ENCODE assay signal across 10 mouse cellular contexts in genomic region chr2:180547384-180548106, GRCm38 (mm10). TPM values are rescaled to one million over a fixed set of nuclear protein-coding genes. Genes with fewer than 3 reads are reported as not detected.
DNase-seq lines count a peak whose midpoint lies in the region; ATAC-seq and TF ChIP-seq lines count a peak whose summit lies in the region.
"Had no signal": no experiment of that assay in that cellular context is flagged by ENCODE, and none has a peak within 500 bp of the region (broad histone marks: within the 10 kb centered on the region; RNA-seq: fewer than 3 reads in every experiment).

No protein-coding gene starts in this region.

- no peak for TF ChIP-seq EP300 in heart, adult 2 months (IDR thresholded peaks at IDR 0.05; ENCODE audit: insufficient read depth, low read depth, low read length)

- no peak overlapping the region for H3K27ac ChIP-seq in lung, embryonic 14.5 days (ENCODE audit: low read depth)
- no peak overlapping the region for H3K27ac ChIP-seq in embryonic facial prominence, embryonic 11.5 days (replicated peaks; ENCODE audit: low read depth, low read length)
- H3K27ac ChIP-seq in hindbrain, embryonic 11.5 days (ENCODE audit: low read depth, low read length): 0 out of 2 replicates have a peak overlapping the region, but pooled peaks have one; percentile 11
- no peak overlapping the region for H3K27ac ChIP-seq in neural tube, embryonic 15.5 days (replicated peaks)
- no peak overlapping the region for H3K27ac ChIP-seq in heart, adult 2 months
- H3K27ac ChIP-seq: heart, embryonic 13.5 days had no signal

- H3K4me1 ChIP-seq in lung, embryonic 14.5 days (ENCODE audit: insufficient read depth): peaks cover 6% of the 10 kb centered on the region; the same call in 1 of the 2 replicates
- H3K4me1 ChIP-seq in embryonic facial prominence, embryonic 11.5 days (ENCODE audit: control insufficient read depth, insufficient read depth, low read length): no peaks in the 10 kb centered on the region
- H3K4me1 ChIP-seq in hindbrain, embryonic 11.5 days (replicated peaks; ENCODE audit: control insufficient read depth, insufficient read depth, low read length): no peaks in the 10 kb centered on the region; the same call in 1 of the 2 replicates
- H3K4me1 ChIP-seq in neural tube, embryonic 15.5 days: peaks cover 13% of the 10 kb centered on the region
- H3K4me1 ChIP-seq in heart, adult 2 months (ENCODE audit: control insufficient read depth, insufficient read depth, low read length): no peaks in the 10 kb centered on the region

- TF ChIP-seq POLR2A in heart, adult 2 months (IDR thresholded peaks at IDR 0.05; ENCODE audit: insufficient read depth, low read depth, low read length): no peak

- peak; percentile 89 for ATAC-seq in lung, embryonic 14.5 days (ENCODE audit: insufficient read depth)
- peak; percentile 49; the same call in 1 of the 2 replicates for ATAC-seq in embryonic facial prominence, embryonic 11.5 days (replicated peaks; ENCODE audit: insufficient number of reproducible peaks, low FRiP score, low TSS enrichment, low read depth)
- peak; percentile 91 for ATAC-seq in hindbrain, embryonic 11.5 days (ENCODE audit: low FRiP score)
- ATAC-seq in neural tube, embryonic 15.5 days (ENCODE audit: low FRiP score): peak; percentile 78

- H3K9me3 ChIP-seq in lung, embryonic 14.5 days (ENCODE audit: low read depth, low read length): no peaks in the 10 kb centered on the region
- H3K9me3 ChIP-seq in embryonic facial prominence, embryonic 11.5 days (replicated peaks; ENCODE audit: control insufficient read depth, low read length): no peaks in the 10 kb centered on the region
- H3K9me3 ChIP-seq in hindbrain, embryonic 11.5 days (ENCODE audit: control insufficient read depth, low read length): no peaks in the 10 kb centered on the region
- H3K9me3 ChIP-seq in neural tube, embryonic 15.5 days (replicated peaks): no peaks in the 10 kb centered on the region
- H3K9me3 ChIP-seq: G1E; heart, embryonic 13.5 days had no signal

- H3K4me3 ChIP-seq in lung, embryonic 14.5 days (ENCODE audit: low read depth, low read length): no peak overlapping the region
- no peak overlapping the region for H3K4me3 ChIP-seq in embryonic facial prominence, embryonic 11.5 days (ENCODE audit: low read depth, low read length)
- no peak overlapping the region for H3K4me3 ChIP-seq in hindbrain, embryonic 11.5 days (ENCODE audit: low read depth, low read length)
- no peak overlapping the region for H3K4me3 ChIP-seq in neural tube, embryonic 15.5 days (replicated peaks)
- no peak overlapping the region for H3K4me3 ChIP-seq in heart, adult 2 months
- H3K4me3 ChIP-seq: heart, embryonic 13.5 days had no signal

- H3K79me2 ChIP-seq in heart, adult 2 months (replicated peaks; ENCODE audit: control insufficient read depth, insufficient read depth, low read length): no peaks in the 10 kb centered on the region

- H3K36me3 ChIP-seq in lung, embryonic 14.5 days (ENCODE audit: insufficient read depth): no peaks in the 10 kb centered on the region
- no peaks in the 10 kb centered on the region for H3K36me3 ChIP-seq in embryonic facial prominence, embryonic 11.5 days (replicated peaks; ENCODE audit: control insufficient read depth, insufficient read depth, low read depth, low read length)
- no peaks in the 10 kb centered on the region for H3K36me3 ChIP-seq in hindbrain, embryonic 11.5 days (ENCODE audit: control insufficient read depth, insufficient read depth, low read length)
- H3K36me3 ChIP-seq in neural tube, embryonic 15.5 days: no peaks in the 10 kb centered on the region
- no peaks in the 10 kb centered on the region for H3K36me3 ChIP-seq in heart, adult 2 months (ENCODE audit: control insufficient read depth, insufficient read depth, low read length)
- H3K36me3 ChIP-seq: G1E; heart, embryonic 13.5 days had no signal

- DNase-seq in lung, embryonic 14.5 days: peak; percentile 65
- no peak for DNase-seq in lung, postnatal 4 days
- DNase-seq in embryonic facial prominence, embryonic 11.5 days (ENCODE audit: low spot score): peak; percentile 33
- peak; percentile 54 for DNase-seq in hindbrain, embryonic 11.5 days (ENCODE audit: low spot score)
- DNase-seq in heart, adult 2 months: no peak
- DNase-seq in urinary bladder, postnatal 10 days (ENCODE audit: low spot score): no peak
- no peak for DNase-seq in kidney, adult 18-20 months

- TF ChIP-seq CTCF in lung, embryonic 14.5 days (IDR thresholded peaks at IDR 0.05; ENCODE audit: low read depth): no peak
- TF ChIP-seq CTCF in heart, adult 2 months (IDR thresholded peaks at IDR 0.05): no peak

- intact Hi-C loops in heart, adult 2 months (cut with DNase I): no loop called here

- H3K4me2 ChIP-seq in lung, embryonic 14.5 days: peak overlapping the region; percentile 43
- no peak overlapping the region for H3K4me2 ChIP-seq in embryonic facial prominence, embryonic 11.5 days (ENCODE audit: low read depth, low read length)
- peak overlapping the region; percentile 9; the same call in 1 of the 2 replicates for H3K4me2 ChIP-seq in hindbrain, embryonic 11.5 days (replicated peaks; ENCODE audit: low read depth, low read length)
- peak overlapping the region; percentile 34 for H3K4me2 ChIP-seq in neural tube, embryonic 15.5 days
- H3K4me2 ChIP-seq: heart, embryonic 13.5 days had no signal

- no peak overlapping the region for H3K9ac ChIP-seq in lung, embryonic 14.5 days
- no peak overlapping the region for H3K9ac ChIP-seq in embryonic facial prominence, embryonic 11.5 days (replicated peaks; ENCODE audit: low read length)
- 0 out of 2 replicates have a peak overlapping the region, but pooled peaks have one; percentile 40 for H3K9ac ChIP-seq in hindbrain, embryonic 11.5 days (ENCODE audit: low read depth, low read length)
- no peak overlapping the region for H3K9ac ChIP-seq in neural tube, embryonic 15.5 days (replicated peaks)
- H3K9ac ChIP-seq in heart, adult 2 months (ENCODE audit: low read depth, low read length): no peak overlapping the region
- H3K9ac ChIP-seq: heart, embryonic 13.5 days had no signal

- WGBS in lung, embryonic 14.5 days: 7% methylated on average over 8 of the region's 8 CpGs
- 30% methylated on average over 8 of the region's 8 CpGs for WGBS in embryonic facial prominence, embryonic 11.5 days
- 27% methylated on average over 8 of the region's 8 CpGs for WGBS in hindbrain, embryonic 11.5 days
- WGBS in neural tube, embryonic 15.5 days: 17% methylated on average over 8 of the region's 8 CpGs
- WGBS in heart, adult 2 months: 21% methylated on average over 8 of the region's 8 CpGs

- 0 out of 2 replicates have a peak, but pooled peaks cover 3% of the 10 kb centered on the region for H3K27me3 ChIP-seq in lung, embryonic 14.5 days (ENCODE audit: insufficient read depth, low read length)
- no peaks in the 10 kb centered on the region for H3K27me3 ChIP-seq in embryonic facial prominence, embryonic 11.5 days (ENCODE audit: control insufficient read depth, insufficient read depth, low read length)
- no peaks in the 10 kb centered on the region for H3K27me3 ChIP-seq in hindbrain, embryonic 11.5 days (ENCODE audit: control insufficient read depth, insufficient read depth, low read length)
- no peaks in the 10 kb centered on the region for H3K27me3 ChIP-seq in neural tube, embryonic 15.5 days (replicated peaks)
- H3K27me3 ChIP-seq in heart, adult 2 months (ENCODE audit: control insufficient read depth, insufficient read depth, low read length): no peaks in the 10 kb centered on the region

RNA-seq across cellular contexts. Expression of gene Mrgbp, which starts 33.6 kb away (rescaled TPM):
- polyA plus RNA-seq in lung, embryonic 14.5 days (2014; fragmentation: Nextera tagmentation; extraction: Ambion mirVana): 34.7 and 39.0 TPM in 2 replicates
- polyA plus RNA-seq in embryonic facial prominence, embryonic 11.5 days (2014; fragmentation: Nextera tagmentation; extraction: Ambion mirVana): 35.6 and 41.9 TPM in 2 replicates
- 43.3 and 43.6 TPM in 2 replicates for polyA plus RNA-seq in hindbrain, embryonic 11.5 days (2014; fragmentation: Nextera tagmentation; extraction: Ambion mirVana)
- polyA plus RNA-seq in neural tube, embryonic 15.5 days (2015; fragmentation: Nextera tagmentation; extraction: Ambion mirVana): 36.7 and 37.0 TPM in 2 replicates
- 10 to 100 TPM; 15.5 to 15.7 TPM for total RNA-seq in heart, adult 2 months (2021)
- 14.7 and 15.4 TPM in 2 replicates for polyA plus RNA-seq in heart, adult 2 months (2012; rRNA removed)

RNA-seq across cellular contexts. Expression of gene Ogfr, which starts 41.5 kb away (rescaled TPM):
- polyA plus RNA-seq in lung, embryonic 14.5 days (2014; fragmentation: Nextera tagmentation; extraction: Ambion mirVana): 71.6 and 79.2 TPM in 2 replicates
- 98.2 and 107 TPM in 2 replicates for polyA plus RNA-seq in embryonic facial prominence, embryonic 11.5 days (2014; fragmentation: Nextera tagmentation; extraction: Ambion mirVana)
- polyA plus RNA-seq in hindbrain, embryonic 11.5 days (2014; fragmentation: Nextera tagmentation; extraction: Ambion mirVana): 99.0 and 104 TPM in 2 replicates
- polyA plus RNA-seq in neural tube, embryonic 15.5 days (2015; fragmentation: Nextera tagmentation; extraction: Ambion mirVana): 81.0 and 90.0 TPM in 2 replicates
- total RNA-seq in heart, adult 2 months (2021): 10 to 100 TPM; 29.7 to 35.3 TPM
- polyA plus RNA-seq in heart, adult 2 months (2012; rRNA removed): 23.4 and 42.0 TPM in 2 replicates

RNA-seq across cellular contexts. Expression of gene Ntsr1, which starts 47.8 kb away (rescaled TPM):
- 2.6 and 3.0 TPM in 2 replicates for polyA plus RNA-seq in lung, embryonic 14.5 days (2014; fragmentation: Nextera tagmentation; extraction: Ambion mirVana)
- 0.25 and 0.27 TPM in 2 replicates for polyA plus RNA-seq in embryonic facial prominence, embryonic 11.5 days (2014; fragmentation: Nextera tagmentation; extraction: Ambion mirVana)
- 0.15 and 0.31 TPM in 2 replicates for polyA plus RNA-seq in hindbrain, embryonic 11.5 days (2014; fragmentation: Nextera tagmentation; extraction: Ambion mirVana)
- 2.0 and 2.2 TPM in 2 replicates for polyA plus RNA-seq in neural tube, embryonic 15.5 days (2015; fragmentation: Nextera tagmentation; extraction: Ambion mirVana)
- total RNA-seq in heart, adult 2 months (2021): not detected
- polyA plus RNA-seq in heart, adult 2 months (2012; rRNA removed): 0.09 TPM in 1 of 2 replicates, not detected in the other
- polyA plus RNA-seq: G1E had no signal

RNA-seq across cellular contexts. Expression of gene Col9a3, which starts 50.0 kb away (rescaled TPM):
- polyA plus RNA-seq in lung, embryonic 14.5 days (2014; fragmentation: Nextera tagmentation; extraction: Ambion mirVana): 24.2 and 29.0 TPM in 2 replicates
- 11.5 and 15.6 TPM in 2 replicates for polyA plus RNA-seq in embryonic facial prominence, embryonic 11.5 days (2014; fragmentation: Nextera tagmentation; extraction: Ambion mirVana)
- 22.3 and 22.6 TPM in 2 replicates for polyA plus RNA-seq in hindbrain, embryonic 11.5 days (2014; fragmentation: Nextera tagmentation; extraction: Ambion mirVana)
- polyA plus RNA-seq in neural tube, embryonic 15.5 days (2015; fragmentation: Nextera tagmentation; extraction: Ambion mirVana): 62.1 and 90.3 TPM in 2 replicates
- total RNA-seq in heart, adult 2 months (2021): under 1 TPM in 1 of 2 experiments, not detected in 1; 0.29 TPM
- polyA plus RNA-seq in heart, adult 2 months (2012; rRNA removed): 0.29 and 0.57 TPM in 2 replicates

Comparison
In these comparisons a context has a peak if more than half of its experiments do, and no peak if none do; other contexts are left out.
1. DNase-seq: peak in lung, embryonic 14.5 days (single experiment), embryonic facial prominence, embryonic 11.5 days (single experiment) and hindbrain, embryonic 11.5 days (single experiment); none in lung, postnatal 4 days (0 of 2), heart, adult 2 months (0 of 2), urinary bladder, postnatal 10 days (single experiment) and kidney, adult 18-20 months (single experiment).
2. Peak in every context shown above with its lines, with median percentiles within 50 percentile points of each other: ATAC-seq.